Mouse (Mus musculus) lung, embryonic 16.5 days (tissue): ENCODE data around the gene Fam25c. TPM values are rescaled to one million over a fixed set of nuclear protein-coding genes. Genes with fewer than 3 reads are reported as not detected.

Experiments
- ATAC-seq: fragments of 200-750 bp; cut with Nextera tagmentation; 2 replicates; pipeline ENCODE4 v1.8.0; 2017; ENCODE audit warnings: low read depth, mild to moderate bottlenecking, moderate library complexity
- H3K27ac ChIP-seq: fragments of 300-500 bp; sonication (generic); 2 replicates; pipeline ENCODE4 v1.5.1; 2014; ENCODE audit warnings: mild to moderate bottlenecking, control low read depth, low read length
- H3K27me3 ChIP-seq: fragments of 300-500 bp; sonication (generic); 2 replicates; pipeline ENCODE4 v1.6.1; 2014; ENCODE audit warnings: low read depth, low read length, mixed read lengths; ENCODE audit not compliant: control insufficient read depth, insufficient read depth
- H3K36me3 ChIP-seq: fragments of 300-500 bp; sonication (generic); 2 replicates; pipeline ENCODE4 v1.6.1; 2014; ENCODE audit warnings: low read length; ENCODE audit not compliant: control insufficient read depth, insufficient read depth
- H3K4me1 ChIP-seq: fragments of 300-500 bp; sonication (generic); replicated peaks from 2 replicates; pipeline ENCODE4 v1.6.1; 2014; ENCODE audit warnings: low read length, mixed read lengths; ENCODE audit not compliant: control insufficient read depth, insufficient read depth
- H3K4me2 ChIP-seq: fragments of 300-500 bp; sonication (generic); 2 replicates; pipeline ENCODE4 v1.6.1; 2014; ENCODE audit warnings: low read depth, low read length, control low read depth
- H3K4me3 ChIP-seq: fragments of 300-500 bp; sonication (generic); 2 replicates; pipeline ENCODE4 v1.5.1; 2014; ENCODE audit warnings: mild to moderate bottlenecking, low read length, control low read depth
- H3K9ac ChIP-seq: fragments of 300-500 bp; sonication (generic); 2 replicates; pipeline ENCODE4 v1.6.1; 2014; ENCODE audit warnings: low read length, control low read depth
- H3K9me3 ChIP-seq: fragments of 300-500 bp; sonication (generic); 2 replicates; pipeline ENCODE4 v1.6.1; 2016; ENCODE audit warnings: low read length; ENCODE audit not compliant: control insufficient read depth
- WGBS: fragments of 180-500 bp; shearing (Covaris S2); extraction: QIAGEN DNeasy Blood & Tissue Kit; methylation state at CpG from one replicate; pipeline ENCODE4 v1.1.7; 2014; 5-methylcytosine and 5-hydroxymethylcytosine counted together
- polyA plus RNA-seq: library from polyadenylated mRNA; unstranded; fragments of >200 nt; fragmentation: Nextera tagmentation; extraction: Ambion mirVana; gene quantifications from 2 replicates; pipeline ENCODE4 v1.2.1, GENCODE M21; 2015

Gene Fam25c
- polyA plus RNA-seq, 1 experiment from 2014 or later, result not detected

GRCm38 (mm10) chr14:34345771-34346566, 9.3 kb downstream of the Fam25c start:
- H3K4me1 ChIP-seq, result no peaks in the 10 kb centered on the region
- peak; percentile 54; the same call in 1 of the 2 replicates for ATAC-seq

DNA sequence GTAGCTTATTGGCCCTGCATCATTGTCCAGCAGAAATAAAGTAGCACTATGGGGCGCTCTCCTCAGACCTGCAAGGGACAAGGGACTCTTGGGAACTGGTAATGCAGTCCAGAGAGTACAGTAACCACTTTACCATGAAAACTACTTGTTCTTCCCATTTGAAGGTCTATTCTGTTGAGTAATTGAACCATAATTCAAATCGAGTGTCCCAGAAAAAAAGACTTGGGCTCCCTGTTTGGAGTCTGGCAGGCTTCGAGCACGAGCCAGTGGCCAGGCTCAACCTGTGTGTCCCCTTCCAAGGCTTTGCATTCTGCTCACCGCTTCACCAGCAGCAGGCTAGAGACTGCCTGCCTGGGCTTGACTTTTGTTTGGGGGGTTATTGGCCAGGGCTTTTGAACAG, 10.9 kb downstream of the Fam25c start:
- 89% methylated on average over 5 of the region's 5 CpGs for WGBS
- H3K27ac ChIP-seq, result no peak overlapping the region
- ATAC-seq, result no peak

More at GRCm38 (mm10) chr14:34345771-34346566, 9.3 kb downstream of the Fam25c start:
- no peaks in the 10 kb centered on the region for H3K9me3 ChIP-seq
- H3K36me3 ChIP-seq, result peaks cover 15% of the 10 kb centered on the region
- H3K4me2 ChIP-seq, result no peak overlapping the region
- no peak overlapping the region for H3K4me3 ChIP-seq
- no peak overlapping the region; the same call in 1 of the 2 replicates for H3K27ac ChIP-seq
- no peak overlapping the region for H3K9ac ChIP-seq
- H3K27me3 ChIP-seq, result no peaks in the 10 kb centered on the region
- WGBS, result 47% methylated on average over 12 of the region's 12 CpGs

GRCm38 (mm10) chr14:34343078-34343477, 12.2 kb downstream of the Fam25c start:
- 85% methylated on average over 4 of the region's 4 CpGs for WGBS
- H3K9me3 ChIP-seq, result no peaks in the 10 kb centered on the region
- no peak overlapping the region for H3K4me3 ChIP-seq
- no peak for ATAC-seq
- peaks cover 21% of the 10 kb centered on the region for H3K36me3 ChIP-seq
- no peaks in the 10 kb centered on the region for H3K4me1 ChIP-seq
- no peak overlapping the region for H3K4me2 ChIP-seq
- H3K27me3 ChIP-seq, result no peaks in the 10 kb centered on the region
- no peak overlapping the region for H3K9ac ChIP-seq
- no peak overlapping the region for H3K27ac ChIP-seq

More for the DNA sequence above, 10.9 kb downstream of the Fam25c start:
- Histone ChIP-seq H3K4me1 (no peaks in the 10 kb centered on the region), H3K9me3 (no peaks in the 10 kb centered on the region), H3K27me3 (no peaks in the 10 kb centered on the region), H3K4me3 (no peak overlapping the region), H3K36me3 (peaks cover 21% of the 10 kb centered on the region), H3K9ac (no peak overlapping the region), H3K4me2 (no peak overlapping the region)

DNA sequence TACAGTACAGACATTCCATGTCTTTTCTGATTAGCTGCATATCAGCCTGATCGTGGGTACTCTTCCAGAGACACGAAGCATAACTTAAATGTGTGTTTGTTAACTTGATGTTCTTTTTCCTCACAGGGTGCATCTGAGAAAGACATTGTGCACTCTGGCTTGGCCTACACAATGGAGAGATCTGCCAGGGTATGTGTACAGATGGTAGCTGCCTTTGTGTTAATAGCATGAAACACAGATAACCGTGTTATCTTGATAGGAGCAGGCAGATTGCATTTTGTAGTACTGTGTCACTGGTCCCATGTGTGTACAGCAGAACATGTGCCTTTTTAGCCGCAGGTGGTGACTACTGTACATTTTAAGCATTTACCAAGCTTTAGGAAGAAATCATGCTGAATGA, 13.2 kb downstream of the Fam25c start:
- WGBS, result 82% methylated on average over 4 of the region's 4 CpGs

DNA sequence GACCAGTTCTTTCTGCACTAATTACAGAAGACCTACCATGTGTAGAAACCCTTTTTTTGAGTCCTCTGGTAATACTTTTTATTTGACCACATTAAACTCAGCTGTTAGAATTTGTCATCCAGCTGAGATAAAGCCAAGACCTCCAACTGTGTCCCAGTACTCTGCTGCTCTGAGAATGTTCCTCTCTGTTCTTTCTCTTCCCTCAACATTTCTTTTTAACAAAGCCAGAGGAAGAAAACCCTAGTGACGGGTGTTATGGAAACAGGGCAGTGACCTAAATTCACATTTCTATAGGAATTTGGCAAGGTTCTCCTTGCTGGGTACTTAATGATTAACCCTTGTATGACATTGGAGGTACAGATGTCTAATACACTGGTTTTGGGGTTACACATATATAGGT, 15.8 kb downstream of the Fam25c start:
- 44% methylated on average over 1 of the region's 1 CpGs for WGBS
- Histone ChIP-seq H3K4me3 (no peak overlapping the region), H3K4me1 (no peaks in the 10 kb centered on the region), H3K9me3 (no peaks in the 10 kb centered on the region), H3K4me2 (no peak overlapping the region), H3K36me3 (peaks cover 50% of the 10 kb centered on the region), H3K27me3 (no peaks in the 10 kb centered on the region), H3K27ac (no peak overlapping the region), H3K9ac (no peak overlapping the region)
- ATAC-seq, result no peak

More for the DNA sequence above, 13.2 kb downstream of the Fam25c start:
- no peaks in the 10 kb centered on the region for H3K27me3 ChIP-seq
- no peak overlapping the region for H3K4me2 ChIP-seq
- H3K36me3 ChIP-seq, result peaks cover 28% of the 10 kb centered on the region
- no peak overlapping the region for H3K9ac ChIP-seq
- H3K4me1 ChIP-seq, result no peaks in the 10 kb centered on the region
- no peak overlapping the region for H3K4me3 ChIP-seq
- no peak for ATAC-seq
- no peak overlapping the region for H3K27ac ChIP-seq
- H3K9me3 ChIP-seq, result no peaks in the 10 kb centered on the region

DNA sequence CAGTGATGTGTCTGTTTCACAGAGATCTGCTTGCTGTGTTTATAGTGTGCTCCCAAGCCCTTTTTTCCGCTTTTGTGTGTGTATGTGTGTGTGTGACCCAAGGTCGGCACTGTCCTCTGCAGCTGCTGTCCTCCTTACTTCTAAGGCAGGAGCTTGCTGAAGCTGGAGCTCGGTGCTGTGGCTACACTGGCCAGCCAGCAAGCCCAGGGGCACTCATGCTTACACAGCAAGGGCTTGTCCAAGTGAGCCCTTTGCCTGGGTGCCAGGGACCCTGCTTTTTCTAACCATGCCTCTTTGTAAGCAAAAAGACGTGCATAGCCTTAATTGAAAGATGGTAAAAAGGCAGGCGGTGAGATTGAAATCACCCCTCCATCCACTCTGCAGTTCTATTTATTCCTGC, 22.8 kb downstream of the Fam25c start:
- H3K36me3 ChIP-seq, result peaks cover 39% of the 10 kb centered on the region
- no peak overlapping the region for H3K27ac ChIP-seq
- no peak overlapping the region for H3K9ac ChIP-seq
- ATAC-seq, result no peak
- H3K4me3 ChIP-seq, result no peak overlapping the region
- H3K27me3 ChIP-seq, result no peaks in the 10 kb centered on the region
- WGBS, result 89% methylated on average over 5 of the region's 5 CpGs
- H3K4me2 ChIP-seq, result no peak overlapping the region
- H3K4me1 ChIP-seq, result no peaks in the 10 kb centered on the region
- no peaks in the 10 kb centered on the region for H3K9me3 ChIP-seq

- no peaks in the 10 kb centered on the region for H3K9me3 ChIP-seq
- H3K4me2 ChIP-seq, result no peak overlapping the region
- H3K36me3 ChIP-seq, result peaks cover 37% of the 10 kb centered on the region
- ATAC-seq, result no peak
- H3K27ac ChIP-seq, result no peak overlapping the region
- WGBS, result 88% methylated on average over 3 of the region's 3 CpGs
- no peaks in the 10 kb centered on the region for H3K4me1 ChIP-seq
- H3K4me3 ChIP-seq, result no peak overlapping the region
- H3K27me3 ChIP-seq, result no peaks in the 10 kb centered on the region
- no peak overlapping the region for H3K9ac ChIP-seq
Measured at GRCm38 (mm10) chr14:34331886-34332285, 23.3 kb downstream of the Fam25c start.

- H3K36me3 ChIP-seq, result peaks cover 27% of the 10 kb centered on the region
Measured at GRCm38 (mm10) chr14:34330657-34331158, 24.5 kb downstream of the Fam25c start.

DNA sequence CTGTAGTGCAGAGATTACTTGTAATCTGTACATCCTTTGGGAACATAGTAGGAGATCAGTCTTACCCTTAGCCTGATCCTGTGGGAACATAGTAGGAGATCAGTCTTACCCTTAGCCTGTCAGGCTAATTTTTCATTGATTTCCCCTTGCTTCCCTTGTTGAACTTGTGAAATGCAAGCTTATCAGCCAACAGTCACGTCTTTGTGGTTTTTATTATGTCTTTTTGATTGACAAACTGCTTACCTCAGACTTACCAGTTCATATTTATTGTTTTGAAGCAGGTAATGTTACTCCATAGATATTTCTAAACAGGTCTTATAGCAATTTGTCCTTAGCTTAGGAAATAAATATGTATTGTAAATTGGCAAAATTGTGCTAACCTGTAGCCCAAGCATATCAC, 27.6 kb downstream of the Fam25c start:
- 80% methylated on average over 1 of the region's 1 CpGs for WGBS
- peaks cover 28% of the 10 kb centered on the region for H3K36me3 ChIP-seq
- no peak for ATAC-seq

More at GRCm38 (mm10) chr14:34330657-34331158, 24.5 kb downstream of the Fam25c start:
- ATAC-seq, result no peak
- Histone ChIP-seq H3K4me3 (no peak overlapping the region), H3K9me3 (no peaks in the 10 kb centered on the region), H3K27ac (no peak overlapping the region), H3K4me1 (no peaks in the 10 kb centered on the region), H3K27me3 (no peaks in the 10 kb centered on the region), H3K9ac (no peak overlapping the region), H3K4me2 (no peak overlapping the region)
- WGBS, result 84% methylated on average over 9 of the region's 9 CpGs

More for the DNA sequence above, 27.6 kb downstream of the Fam25c start:
- H3K4me2 ChIP-seq, result no peak overlapping the region
- H3K27me3 ChIP-seq, result no peaks in the 10 kb centered on the region
- no peak overlapping the region for H3K4me3 ChIP-seq
- no peak overlapping the region for H3K27ac ChIP-seq
- no peak overlapping the region for H3K9ac ChIP-seq
- no peaks in the 10 kb centered on the region for H3K9me3 ChIP-seq
- H3K4me1 ChIP-seq, result no peaks in the 10 kb centered on the region
